Mouse (Mus musculus) midbrain, postnatal 0 days (tissue): ENCODE results near the gene Atp8b2. TPM values are rescaled to one million over a fixed set of nuclear protein-coding genes. Genes with fewer than 3 reads are reported as not detected.

Experiments
- ATAC-seq: fragments of 200-750 bp; cut with Nextera tagmentation; 2 replicates; pipeline ENCODE4 v1.8.0; 2017; ENCODE audit warnings: moderate number of reproducible peaks, mild to moderate bottlenecking, moderate TSS enrichment, moderate library complexity; ENCODE audit not compliant: low FRiP score
- DNase-seq: peaks from one replicate; pipeline ENCODE4 v3.0.0-alpha.2; 2015; ENCODE audit warnings: low spot score
- H3K27ac ChIP-seq: fragments of 300-500 bp; sonication (generic); 2 replicates; pipeline ENCODE4 v1.5.1; 2014; ENCODE audit warnings: low read depth, mild to moderate bottlenecking, low read length, mixed read lengths
- H3K27me3 ChIP-seq: fragments of 300-500 bp; sonication (generic); 2 replicates; pipeline ENCODE4 v1.6.1; 2014; ENCODE audit warnings: low read length, control low read depth, mixed read lengths; ENCODE audit not compliant: insufficient read depth
- H3K36me3 ChIP-seq: fragments of 300-500 bp; sonication (generic); 2 replicates; pipeline ENCODE4 v1.6.1; 2014; ENCODE audit warnings: low read length, control low read depth, mixed read lengths; ENCODE audit not compliant: insufficient read depth
- H3K4me1 ChIP-seq: fragments of 300-500 bp; sonication (generic); 2 replicates; pipeline ENCODE4 v1.6.1; 2014; ENCODE audit warnings: mild to moderate bottlenecking, control low read depth, antibody characterized with exemption, low read length, mixed read lengths; ENCODE audit not compliant: insufficient read depth
- H3K4me2 ChIP-seq: fragments of 300-500 bp; sonication (generic); 2 replicates; pipeline ENCODE4 v1.6.1; 2014; ENCODE audit warnings: low read depth, mild to moderate bottlenecking, low read length, mixed read lengths; ENCODE audit not compliant: poor library complexity, severe bottlenecking
- H3K4me3 ChIP-seq: fragments of 300-500 bp; sonication (generic); 2 replicates; pipeline ENCODE4 v1.5.1; 2014; ENCODE audit warnings: low read depth, mild to moderate bottlenecking, low read length, moderate library complexity
- H3K9ac ChIP-seq: fragments of 300-500 bp; sonication (generic); replicated peaks from 2 replicates; pipeline ENCODE4 v1.6.1; 2014; ENCODE audit warnings: mild to moderate bottlenecking, low read length, moderate library complexity, mixed read lengths; ENCODE audit not compliant: poor library complexity, severe bottlenecking
- H3K9me3 ChIP-seq: fragments of 300-500 bp; sonication (generic); 2 replicates; pipeline ENCODE4 v1.6.1; 2016; ENCODE audit warnings: low read length, control low read depth
- CTCF ChIP-seq: IDR thresholded peaks from 2 replicates; pipeline ENCODE4 v1.5.1; 2016; ENCODE audit warnings: antibody characterized with exemption, mild to moderate bottlenecking
- WGBS: fragments of 180-500 bp; shearing (Covaris S2); extraction: QIAGEN DNeasy Blood & Tissue Kit; methylation state at CpG from one replicate; pipeline ENCODE4 v1.1.7; 2014; 5-methylcytosine and 5-hydroxymethylcytosine counted together
- polyA plus RNA-seq: library from polyadenylated mRNA; unstranded; fragments of >200 nt; fragmentation: Nextera tagmentation; extraction: Ambion mirVana; gene quantifications from 2 replicates; pipeline ENCODE4 v1.2.1, GENCODE M21; 2015
- total RNA-seq: library from RNA; depleted of rRNA; stranded (reverse); fragments of >200 nt; gene quantifications from 2 replicates; pipeline ENCODE4 v1.2.3, GENCODE M21; 2014

Atp8b2 gene
- total and polyA plus RNA-seq, 2 experiments from 2014 or later = 7.9 to 95.4 TPM

GRCm38 (mm10) chr3:89908836-89909235 lies 54.5 kb downstream of the Atp8b2 start:
- H3K9me3 ChIP-seq = no peaks in the 10 kb centered on the region
- no peak overlapping the region for H3K4me2 ChIP-seq
- H3K4me3 ChIP-seq = no peak overlapping the region
- no peak for ATAC-seq
- no peak for TF ChIP-seq CTCF
- no peak overlapping the region for H3K9ac ChIP-seq
- no peaks in the 10 kb centered on the region for H3K4me1 ChIP-seq
- H3K27ac ChIP-seq = no peak overlapping the region
- no peak for DNase-seq
- no peaks in the 10 kb centered on the region for H3K36me3 ChIP-seq
- H3K27me3 ChIP-seq = peaks cover 5% of the 10 kb centered on the region; the same call in 1 of the 2 replicates
- 93% methylated on average over 6 of the region's 6 CpGs for WGBS

- H3K9me3 ChIP-seq = no peaks in the 10 kb centered on the region
- H3K36me3 ChIP-seq = no peaks in the 10 kb centered on the region
- no peak overlapping the region for H3K9ac ChIP-seq
- no peak overlapping the region for H3K4me3 ChIP-seq
- TF ChIP-seq CTCF = no peak
- no peak for ATAC-seq
- no peak overlapping the region for H3K4me2 ChIP-seq
- DNase-seq = no peak
- peaks cover 3% of the 10 kb centered on the region; the same call in 1 of the 2 replicates for H3K27me3 ChIP-seq
- no peaks in the 10 kb centered on the region for H3K4me1 ChIP-seq
- 88% methylated on average over 3 of the region's 3 CpGs for WGBS
- H3K27ac ChIP-seq = no peak overlapping the region
Observed at GRCm38 (mm10) chr3:89907846-89908245, 55.5 kb downstream of the Atp8b2 start.

GRCm38 (mm10) chr3:89899511-89899908 lies 63.8 kb downstream of the Atp8b2 start:
- no peak overlapping the region for H3K9ac ChIP-seq
- ATAC-seq (no peak), DNase-seq (no peak)
- no peak overlapping the region for H3K27ac ChIP-seq
- no peak overlapping the region for H3K4me2 ChIP-seq
- TF ChIP-seq CTCF = no peak
- H3K36me3 ChIP-seq = no peaks in the 10 kb centered on the region
- no peaks in the 10 kb centered on the region for H3K27me3 ChIP-seq
- H3K4me1 ChIP-seq = no peaks in the 10 kb centered on the region
- no peaks in the 10 kb centered on the region for H3K9me3 ChIP-seq
- no peak overlapping the region for H3K4me3 ChIP-seq
- 68% methylated on average over 8 of the region's 8 CpGs for WGBS

- H3K4me1 ChIP-seq = no peaks in the 10 kb centered on the region
- H3K4me2 ChIP-seq = no peak overlapping the region
- no peak overlapping the region for H3K27ac ChIP-seq
- DNase-seq = no peak
- no peaks in the 10 kb centered on the region for H3K9me3 ChIP-seq
- 70% methylated on average over 5 of the region's 5 CpGs for WGBS
- no peak for ATAC-seq
- no peak overlapping the region for H3K4me3 ChIP-seq
- H3K9ac ChIP-seq = no peak overlapping the region
- TF ChIP-seq CTCF = no peak
- no peaks in the 10 kb centered on the region for H3K36me3 ChIP-seq
- no peaks in the 10 kb centered on the region for H3K27me3 ChIP-seq
Observed at GRCm38 (mm10) chr3:89898870-89899510, 64.3 kb downstream of the Atp8b2 start.

GRCm38 (mm10) chr3:89898011-89898410 lies 65.3 kb downstream of the Atp8b2 start:
- H3K4me1 ChIP-seq = no peaks in the 10 kb centered on the region
- H3K9me3 ChIP-seq = no peaks in the 10 kb centered on the region
- H3K4me2 ChIP-seq = no peak overlapping the region
- H3K27ac ChIP-seq = no peak overlapping the region
- H3K4me3 ChIP-seq = no peak overlapping the region
- DNase-seq (no peak), ATAC-seq (no peak)
- no peaks in the 10 kb centered on the region for H3K27me3 ChIP-seq
- WGBS = 77% methylated on average over 10 of the region's 10 CpGs
- no peak overlapping the region for H3K9ac ChIP-seq
- H3K36me3 ChIP-seq = no peaks in the 10 kb centered on the region
- TF ChIP-seq CTCF = no peak

- DNase-seq (no peak), ATAC-seq (no peak)
- Histone ChIP-seq H3K4me3 (no peak overlapping the region), H3K4me1 (no peaks in the 10 kb centered on the region), H3K36me3 (no peaks in the 10 kb centered on the region), H3K27me3 (no peaks in the 10 kb centered on the region), H3K4me2 (no peak overlapping the region), H3K9me3 (no peaks in the 10 kb centered on the region), H3K27ac (no peak overlapping the region), H3K9ac (no peak overlapping the region)
- TF ChIP-seq CTCF = no peak
- WGBS = 65% methylated on average over 8 of the region's 8 CpGs
Observed at GRCm38 (mm10) chr3:89897204-89897796, 66.0 kb downstream of the Atp8b2 start.
